Mouse (Mus musculus) right cerebral cortex, postnatal 14 days (tissue): ENCODE data around the gene Arglu1.
A peak's percentile ranks its signal among the peaks of the same experiment; 100 is the strongest.

Experiments used
- DNase-seq: peaks from one replicate; pipeline ENCODE4 v3.0.0; 2022

Arglu1 gene

DNA sequence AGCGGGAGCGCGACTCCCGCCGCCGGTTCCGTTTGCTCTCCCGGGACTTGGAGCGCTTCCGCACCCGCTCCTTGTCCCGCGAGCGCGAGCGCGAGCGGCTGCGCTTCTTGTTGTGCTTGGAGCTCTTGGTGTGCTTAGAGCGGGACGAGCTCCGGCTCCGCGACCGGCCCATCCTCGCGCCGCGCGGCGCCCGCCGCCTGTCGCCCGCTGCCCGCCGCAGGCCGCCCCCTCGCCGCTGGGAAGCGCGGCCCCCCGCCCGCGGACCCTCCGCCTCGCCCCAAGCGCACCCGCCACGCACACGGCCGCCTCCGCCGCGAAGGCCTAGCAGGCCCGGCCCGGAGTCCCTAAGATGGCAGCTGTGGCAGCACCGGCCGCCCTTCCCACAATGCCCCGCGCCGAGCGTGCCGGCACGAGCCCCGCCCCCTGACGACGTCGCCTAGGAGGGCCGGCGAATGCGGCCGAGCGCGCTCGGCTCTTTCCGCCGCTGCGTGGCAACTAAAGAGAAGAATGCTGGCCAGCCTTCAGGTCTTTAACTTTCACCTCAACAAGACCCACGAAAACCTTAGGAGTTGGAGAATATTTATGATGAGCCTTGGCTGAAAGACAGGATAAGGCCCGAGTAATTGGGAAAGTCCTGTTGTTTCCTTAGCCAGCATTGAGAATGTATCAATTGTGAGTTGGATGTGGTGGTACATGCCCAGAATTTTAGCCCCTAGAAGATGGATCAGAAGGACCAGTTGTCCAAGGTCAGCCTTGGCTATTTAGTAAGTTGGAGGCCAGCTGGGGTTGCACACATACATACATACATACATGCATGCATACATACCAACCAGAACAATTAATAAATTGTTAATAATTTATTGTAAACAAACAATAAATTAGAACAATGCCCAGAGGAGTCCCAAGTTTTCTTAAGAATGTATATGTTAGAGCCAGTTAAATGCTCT lies at the start of gene Arglu1:
Gene Arglu1, minus strand, starts transcription at position 376 of the 947 bp plus-strand sequence.
- peak; percentile 99 for DNase-seq

DNA sequence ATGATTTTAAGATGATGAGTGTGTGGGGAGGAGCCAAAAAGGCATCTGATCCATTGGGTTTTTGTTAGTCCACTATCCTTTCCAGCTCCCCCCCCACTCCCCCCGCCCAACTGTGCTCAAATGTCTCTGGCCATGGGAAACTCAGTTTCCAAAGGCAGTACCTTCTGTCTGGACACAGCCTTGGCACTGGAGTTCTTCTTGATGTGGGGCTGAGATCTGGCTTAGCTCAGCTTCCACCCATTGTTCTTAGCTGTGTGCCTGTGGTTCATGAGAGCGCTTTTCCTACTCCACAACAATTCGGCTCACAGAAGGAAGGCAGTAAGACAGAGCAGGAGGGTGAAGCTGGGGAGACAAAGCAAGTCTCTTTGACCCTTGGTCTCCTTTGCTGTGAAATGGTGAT lies 47.0 kb upstream of the Arglu1 start:
- DNase-seq = no peak

DNA sequence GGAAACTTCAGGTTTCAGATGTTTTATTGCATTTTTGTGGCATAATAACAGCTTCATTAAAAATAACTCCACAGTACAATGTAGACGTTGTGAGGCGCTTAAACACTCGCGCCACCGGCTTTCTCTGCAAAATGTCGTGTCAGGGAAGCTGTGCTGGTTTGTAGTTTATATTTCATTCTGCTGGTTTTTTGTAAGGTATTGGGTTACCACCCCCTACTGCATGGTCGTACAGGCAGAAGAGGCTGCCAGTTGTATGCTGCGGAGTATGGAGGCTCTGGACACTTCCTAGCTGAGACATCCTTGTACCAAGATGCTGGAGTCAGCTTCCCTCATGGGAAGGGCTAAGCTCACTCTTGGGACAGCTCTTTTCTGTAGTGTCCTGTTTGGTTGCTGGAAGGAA lies 46.5 kb upstream of the Arglu1 start:
- no peak for DNase-seq

DNA sequence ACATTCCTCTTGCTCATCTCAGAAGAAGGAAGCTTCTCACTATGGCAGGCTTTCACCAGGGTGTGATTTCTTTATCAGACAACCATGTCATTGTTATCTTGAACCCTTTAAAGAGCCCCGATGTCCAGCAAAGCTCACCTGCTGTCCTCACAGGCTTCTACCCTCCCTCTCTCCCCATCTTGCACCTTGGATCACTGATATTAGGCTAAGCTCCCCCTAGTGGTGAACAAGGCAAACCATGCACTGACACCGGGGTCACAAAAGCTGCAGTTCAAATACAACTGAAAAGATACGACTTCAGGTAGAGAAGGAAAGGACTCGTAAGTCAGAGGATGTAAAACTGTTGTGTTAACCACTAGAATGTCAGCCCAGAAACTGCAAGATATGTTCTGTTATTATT lies 43.5 kb upstream of the Arglu1 start:
- DNase-seq = no peak

DNA sequence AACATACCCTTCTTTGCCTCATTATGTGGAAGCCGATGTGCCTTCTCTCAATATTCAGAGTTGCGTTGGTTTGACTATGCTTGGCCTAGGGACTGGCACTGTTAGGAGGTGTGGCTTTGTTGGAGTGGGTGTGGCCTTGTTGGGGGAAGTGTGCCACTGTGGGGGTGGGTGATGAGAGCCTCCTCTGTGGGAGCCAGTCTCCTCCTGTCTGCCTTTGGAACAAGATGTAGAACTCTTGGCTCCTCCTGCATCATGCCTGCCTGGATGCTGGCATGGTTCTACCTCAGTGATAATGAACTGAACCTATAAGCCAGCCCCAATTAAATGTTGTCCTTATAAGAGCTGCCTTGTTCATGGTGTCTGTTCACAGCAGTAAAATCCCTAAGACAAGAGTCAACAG lies 38.3 kb upstream of the Arglu1 start:
- DNase-seq = no peak

DNA sequence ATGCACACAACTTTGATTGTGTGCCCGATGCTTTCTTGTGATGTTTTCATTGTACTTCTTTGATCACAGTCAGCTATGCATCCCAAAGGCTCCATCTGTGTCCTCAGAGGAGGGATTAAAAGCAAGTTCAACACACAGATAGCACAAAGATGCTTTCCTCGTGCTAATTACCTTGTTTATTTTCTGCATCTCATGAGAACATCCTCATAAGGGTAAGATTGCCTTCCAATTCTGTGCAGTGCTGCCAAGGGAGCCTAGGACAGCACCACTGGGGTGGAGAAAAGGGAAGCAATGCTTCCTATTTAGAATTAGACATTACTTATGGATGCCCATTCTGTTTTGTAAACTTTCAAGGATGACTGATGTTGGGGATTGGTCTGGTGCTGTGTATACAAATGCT lies 36.2 kb upstream of the Arglu1 start:
- DNase-seq = no peak

DNA sequence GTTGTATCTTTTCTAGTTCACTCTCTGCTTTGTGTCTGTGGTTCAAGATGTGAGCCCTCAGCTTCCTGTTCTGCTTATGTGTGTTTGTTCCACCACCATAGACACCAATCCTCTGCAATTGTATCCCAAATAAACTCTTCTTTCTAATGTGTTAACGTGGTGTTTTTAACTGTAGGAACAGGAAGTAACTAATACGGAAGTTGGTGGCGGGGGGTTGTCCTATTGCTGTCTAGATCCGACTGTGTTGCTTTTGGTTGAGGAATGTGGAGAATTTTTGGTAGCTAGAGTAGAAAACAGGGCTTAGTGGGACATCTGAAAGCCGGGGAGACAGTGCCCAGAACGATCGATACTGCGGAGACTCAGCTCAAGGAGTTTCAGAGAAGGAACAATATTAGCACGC lies 14.5 kb upstream of the Arglu1 start:
- no peak for DNase-seq

DNA sequence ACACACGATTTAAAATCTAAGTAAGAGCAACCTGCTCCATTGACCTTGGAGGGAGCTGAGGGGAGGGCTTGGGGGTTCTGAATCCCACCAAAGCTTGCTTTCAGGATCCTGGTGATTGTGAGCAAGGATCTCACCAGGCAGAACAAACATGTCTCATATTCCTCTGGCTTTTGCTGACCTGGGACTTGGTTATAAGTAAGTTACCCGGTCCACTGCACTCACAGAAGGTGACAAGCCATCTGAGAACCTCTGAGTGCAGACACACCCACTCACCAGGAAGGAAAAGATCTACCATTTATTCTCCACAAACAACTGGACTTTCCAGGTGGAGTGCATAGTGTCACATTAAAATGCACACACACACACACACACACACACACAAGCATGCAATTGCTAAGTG lies 13.3 kb upstream of the Arglu1 start:
- no peak for DNase-seq

DNA sequence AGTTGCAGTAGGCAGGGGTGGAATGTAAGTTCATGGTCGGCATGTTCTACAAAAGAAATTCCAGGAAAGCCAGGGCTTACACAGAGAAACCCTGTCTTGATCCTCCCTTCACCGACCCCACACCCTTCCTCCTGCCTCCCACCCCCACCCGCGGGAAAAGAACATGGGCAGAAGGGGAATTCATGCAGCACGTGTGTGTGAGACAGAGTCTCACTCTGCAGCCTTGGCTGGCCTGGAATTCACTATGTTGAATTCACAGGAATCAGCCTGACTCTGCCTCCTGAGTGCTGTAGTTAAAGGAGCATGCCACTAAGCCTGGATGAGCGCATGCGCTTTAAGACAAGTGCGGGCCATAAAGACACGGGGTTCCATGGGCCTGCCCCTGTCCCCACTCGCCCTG lies 10.5 kb upstream of the Arglu1 start:
- DNase-seq = no peak

DNA sequence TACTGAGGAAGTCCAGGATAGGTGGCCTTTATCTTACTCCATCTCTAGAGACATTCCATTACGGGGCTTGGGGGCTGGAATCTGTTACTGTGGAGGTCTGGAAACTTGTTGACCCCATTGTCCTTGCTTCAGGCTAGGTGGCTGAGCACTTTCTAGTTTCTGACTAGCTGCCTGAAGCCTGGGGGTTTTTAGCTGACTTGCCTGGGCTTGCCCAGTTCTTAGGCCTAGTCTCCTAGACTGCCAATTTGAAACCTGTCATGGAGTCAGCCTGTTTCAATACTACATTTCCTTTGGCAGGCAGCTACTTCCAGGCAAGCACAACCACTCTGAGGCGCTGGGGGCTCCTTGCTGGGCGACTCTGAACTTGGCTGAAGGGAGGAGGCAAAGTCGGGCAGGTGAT lies 9.9 kb upstream of the Arglu1 start:
- DNase-seq = no peak

DNA sequence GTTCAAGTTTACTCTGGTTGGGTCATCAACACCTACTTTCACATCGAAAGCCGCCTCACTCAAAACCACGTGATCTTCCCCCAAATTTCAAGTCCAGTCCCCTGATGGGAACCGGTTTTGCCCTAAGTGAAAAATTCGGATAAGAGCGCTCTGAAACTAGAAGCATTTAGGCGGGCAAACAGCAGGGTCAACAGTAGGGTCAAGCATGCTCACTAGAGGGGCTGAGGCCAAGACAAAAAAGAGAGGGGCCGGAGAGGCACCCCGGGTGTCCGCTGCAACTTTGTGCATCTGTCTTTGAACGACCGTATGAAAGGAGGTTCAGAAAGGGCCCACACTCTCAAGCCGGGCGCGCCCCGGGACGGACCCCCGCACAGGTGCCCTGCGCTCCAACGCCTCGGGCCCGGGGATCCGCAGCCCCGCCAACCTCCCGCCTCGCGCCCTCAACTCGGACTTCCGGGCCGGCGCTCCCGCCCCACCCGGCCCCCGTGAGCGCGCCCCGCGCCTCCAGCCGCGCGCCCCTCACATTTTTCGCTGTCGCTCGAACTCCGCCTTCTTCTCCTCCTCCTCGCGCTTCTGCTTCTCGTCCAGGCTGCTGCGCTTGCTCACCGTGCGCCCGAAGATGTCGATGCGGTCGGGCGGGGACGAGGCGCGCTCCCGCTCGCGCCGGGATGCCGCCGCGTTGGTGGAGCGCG lies 721 bp downstream of the Arglu1 start:
- peak; percentile 70 for DNase-seq

DNA sequence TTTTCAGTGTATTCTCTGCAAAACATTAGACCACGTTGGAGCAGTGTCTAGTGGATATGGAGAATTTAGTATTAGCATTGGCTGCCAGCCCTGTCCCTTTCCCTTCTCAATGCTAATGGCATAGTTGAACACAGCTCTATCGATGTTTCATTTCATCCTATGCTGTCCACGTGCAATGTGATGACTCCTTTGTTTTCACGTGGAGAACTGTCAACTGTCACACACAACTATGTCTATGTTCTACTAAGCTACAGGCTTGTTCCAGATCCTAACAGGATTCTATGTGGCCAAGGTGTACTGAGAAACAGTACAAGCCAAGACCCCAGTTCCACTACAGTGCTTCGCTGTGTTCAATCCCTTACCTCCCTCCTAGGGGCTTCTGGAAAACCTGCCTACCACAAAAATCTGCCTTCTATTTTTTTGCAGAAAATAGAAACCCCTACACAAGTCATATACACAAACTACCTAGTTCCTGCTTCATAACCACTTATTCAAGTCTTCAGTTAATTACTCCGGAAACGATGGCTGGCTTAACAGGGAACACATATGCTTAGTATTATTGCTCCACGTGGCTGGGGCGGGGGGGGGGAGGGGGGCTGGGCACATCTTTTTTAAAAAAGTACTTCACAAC lies 1.4 kb downstream of the Arglu1 start:
- DNase-seq = no peak

DNA sequence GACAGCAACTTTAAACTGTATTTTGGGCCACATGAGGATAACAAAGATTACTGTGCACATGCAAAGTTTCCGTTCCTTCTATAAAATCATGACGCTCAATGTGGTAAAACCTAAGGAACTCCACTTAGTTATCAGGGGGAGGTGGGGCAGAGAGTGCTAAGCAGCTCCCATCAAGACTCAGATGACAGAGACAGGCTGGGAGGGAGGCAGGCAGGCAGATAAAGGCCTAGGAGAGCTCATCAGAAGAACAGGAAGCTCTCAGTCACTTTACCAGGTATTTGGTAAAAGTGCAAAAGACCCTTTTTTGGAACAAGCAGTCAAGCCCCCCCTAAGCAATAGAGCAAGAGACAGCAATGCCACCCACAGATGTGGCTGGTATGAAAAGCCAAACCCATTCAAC lies 4.8 kb downstream of the Arglu1 start:
- DNase-seq = no peak

DNA sequence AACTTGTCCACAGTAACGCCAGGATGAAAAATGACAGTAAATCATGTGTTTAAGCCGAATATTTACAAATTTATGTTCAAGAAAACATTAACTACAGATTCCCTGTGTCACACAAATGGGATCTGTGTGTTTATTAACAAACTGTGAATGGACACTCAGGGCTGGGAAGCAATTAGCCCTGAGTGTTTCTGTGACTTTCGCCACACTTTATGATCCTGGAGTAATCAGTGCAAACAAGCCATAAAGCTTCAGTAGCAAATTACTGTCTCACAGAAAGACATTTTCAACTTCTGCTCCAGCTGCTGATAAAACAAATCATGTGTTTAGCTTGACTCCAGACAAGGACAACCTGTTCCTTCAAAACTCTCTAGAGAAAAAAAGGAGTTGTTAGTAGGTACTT lies 7.6 kb downstream of the Arglu1 start:
- DNase-seq = no peak

DNA sequence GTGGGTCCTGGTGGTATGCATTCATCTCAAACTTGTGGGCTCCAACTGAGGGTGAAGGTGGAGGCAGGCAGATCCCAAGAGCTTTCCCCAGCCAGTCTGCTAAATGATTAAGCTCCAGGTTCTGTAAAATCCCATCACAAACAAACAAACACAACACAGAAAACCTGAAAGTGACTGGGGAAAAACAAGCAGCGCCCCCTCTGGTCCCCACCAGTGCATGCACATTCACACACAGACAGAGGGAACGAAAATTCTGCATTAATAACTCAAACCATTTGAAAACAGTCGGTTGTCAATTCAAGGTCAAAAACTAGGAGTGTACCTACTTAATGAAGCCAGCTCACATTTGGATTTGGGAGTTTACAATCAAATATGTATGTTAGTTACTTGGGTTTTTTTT lies 12.1 kb downstream of the Arglu1 start:
- no peak for DNase-seq

DNA sequence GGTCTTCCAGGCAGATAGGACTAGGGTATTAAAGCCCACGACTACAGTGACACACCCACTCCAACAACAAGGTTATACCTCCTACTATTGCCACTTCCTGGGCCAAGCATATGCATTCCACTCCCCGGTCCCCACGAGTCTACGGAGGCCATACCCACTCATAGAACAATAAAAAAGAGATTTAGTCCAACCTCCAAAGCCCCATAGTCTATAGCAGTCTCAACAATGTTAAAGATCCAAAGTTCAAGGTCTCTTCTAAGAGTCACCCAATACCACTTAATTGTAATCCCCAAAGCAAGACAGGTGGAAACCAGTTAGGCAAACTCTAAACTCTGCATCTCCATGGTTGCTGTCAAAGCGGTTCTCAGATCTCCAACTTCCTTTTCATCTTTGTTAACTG lies 15.5 kb downstream of the Arglu1 start:
- DNase-seq = no peak

DNA sequence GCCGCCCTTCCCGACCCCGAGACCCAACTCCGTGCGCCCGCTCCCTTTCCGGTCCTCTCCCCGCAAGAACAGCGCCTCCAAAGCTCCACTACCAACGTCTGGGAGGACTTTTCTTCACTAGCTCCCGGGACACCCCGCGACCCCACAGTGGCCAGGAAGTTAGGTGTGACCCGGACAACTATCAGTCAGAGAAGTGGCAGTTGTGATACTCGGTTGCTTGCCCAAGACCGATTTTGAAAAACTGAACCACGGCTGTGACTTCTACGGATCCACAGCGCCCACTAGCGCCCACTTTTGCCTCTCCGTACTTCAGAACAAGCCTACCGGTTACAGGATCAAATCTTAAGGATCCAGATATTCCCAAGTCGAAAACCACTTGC lies 28.6 kb downstream of the Arglu1 start:
- peak; percentile 94 for DNase-seq

DNA sequence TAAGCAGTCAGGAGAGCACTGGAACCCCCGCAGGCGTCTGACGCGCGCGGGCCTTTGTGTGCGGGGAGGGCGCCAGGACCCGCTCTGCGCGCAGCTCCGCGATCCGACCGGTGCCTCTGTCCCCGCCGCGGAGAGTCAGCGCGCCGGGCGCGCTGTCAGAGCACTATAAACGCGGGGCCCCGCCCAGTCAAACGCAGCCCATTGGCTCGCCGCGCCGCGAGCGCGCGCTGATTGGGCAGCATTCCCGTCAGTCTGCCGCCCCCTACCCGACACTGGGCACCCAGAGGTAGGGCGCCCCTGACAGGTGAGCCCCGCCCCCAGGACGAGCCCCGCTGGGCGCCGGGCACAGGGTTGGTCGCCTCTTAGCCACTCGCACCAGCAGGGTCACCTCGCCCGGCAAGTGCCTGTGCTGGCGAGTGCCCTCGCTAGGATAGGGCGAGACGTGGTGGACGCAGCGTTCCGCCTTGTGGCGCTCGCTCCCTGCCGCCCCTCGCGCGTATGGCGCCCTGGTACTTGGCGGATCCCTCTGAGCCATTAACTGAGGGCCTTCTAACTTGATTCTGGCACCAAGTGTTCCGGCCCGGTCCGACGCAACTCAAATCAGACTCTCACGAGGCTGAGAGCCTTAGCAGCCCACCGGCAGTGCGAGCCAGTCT lies 29.1 kb downstream of the Arglu1 start, which contains the start of gene Efnb2:
Gene Efnb2, minus strand, starts transcription at position 140 of the 656 bp plus-strand sequence.
- peak; percentile 97 for DNase-seq

DNA sequence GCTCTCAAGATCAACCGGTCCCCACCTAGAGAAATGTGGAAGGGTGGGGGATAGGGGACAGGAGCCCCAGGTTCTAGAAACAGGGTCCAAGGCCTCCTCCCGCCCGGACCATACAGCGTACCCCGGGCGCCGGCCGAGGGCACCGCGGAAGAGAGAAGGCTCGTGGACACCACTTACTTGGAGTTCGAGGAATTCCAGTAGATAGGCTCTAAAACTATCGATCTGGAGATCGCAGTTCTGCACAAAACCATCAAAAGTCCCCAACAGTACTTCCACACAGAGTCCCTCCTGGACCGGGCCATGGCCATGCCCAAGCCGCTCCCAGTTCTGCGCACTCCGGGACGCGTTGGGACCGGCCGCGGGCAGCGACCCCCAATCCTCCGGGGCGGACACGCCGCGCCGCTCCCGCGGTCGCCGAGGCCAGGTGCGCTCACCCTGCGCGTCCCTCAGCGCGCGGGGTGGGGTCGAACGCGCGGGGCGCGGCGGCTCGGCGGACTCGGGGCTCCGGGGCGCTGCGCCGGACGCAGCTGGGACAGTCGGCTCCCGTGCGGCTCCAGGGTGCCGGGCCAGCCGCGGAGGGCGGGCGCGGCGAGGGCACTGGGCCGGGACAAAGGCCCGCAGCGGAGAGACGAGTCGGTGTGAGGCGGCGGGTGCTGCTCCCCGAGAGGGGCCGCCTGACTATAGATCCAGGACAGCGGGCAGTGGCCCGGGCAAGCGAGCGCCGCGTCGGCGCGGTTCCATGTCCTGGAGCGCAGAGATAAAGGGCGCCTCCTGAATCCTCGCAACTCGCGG lies 29.8 kb downstream of the Arglu1 start:
- no peak for DNase-seq

DNA sequence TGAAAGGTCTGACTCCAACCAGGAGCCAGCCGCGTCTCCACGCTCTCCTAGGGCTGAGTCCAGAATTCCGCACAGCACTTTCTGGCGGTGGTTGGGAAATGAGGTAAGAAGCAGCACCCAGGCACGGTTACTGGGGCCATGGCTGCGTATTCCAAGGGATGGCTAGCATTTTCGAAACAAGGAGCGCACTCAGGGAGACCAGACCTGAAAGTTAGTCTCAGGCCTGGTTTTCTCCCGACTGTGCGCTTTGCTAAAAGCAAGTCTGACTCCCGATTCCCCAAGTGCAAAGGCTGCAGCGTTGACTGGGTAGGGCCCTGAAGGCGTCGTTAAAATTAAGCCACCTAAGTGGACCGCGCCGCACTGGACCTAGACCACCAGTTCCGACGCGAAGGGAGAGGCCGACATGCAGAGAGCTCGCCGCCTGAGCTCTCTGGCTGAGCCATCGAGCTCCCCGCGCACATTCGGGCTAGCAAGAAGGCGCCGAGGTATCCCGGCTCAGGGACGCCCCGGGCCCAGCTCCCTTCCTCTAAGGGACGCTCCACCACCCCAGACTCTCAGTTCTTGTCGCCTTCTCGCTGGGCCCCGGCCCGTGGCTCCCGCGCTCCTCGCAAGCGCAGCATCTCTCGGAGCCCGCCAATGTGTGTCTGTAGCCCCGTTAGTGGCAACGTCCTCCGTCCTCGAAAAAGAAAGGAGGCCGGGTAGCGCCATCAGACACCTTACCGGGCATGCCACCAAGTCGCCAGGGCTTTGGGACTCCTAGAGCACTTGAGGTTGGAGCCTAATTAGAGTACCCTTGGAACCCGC lies 30.6 kb downstream of the Arglu1 start:
- DNase-seq = peak; percentile 35

DNA sequence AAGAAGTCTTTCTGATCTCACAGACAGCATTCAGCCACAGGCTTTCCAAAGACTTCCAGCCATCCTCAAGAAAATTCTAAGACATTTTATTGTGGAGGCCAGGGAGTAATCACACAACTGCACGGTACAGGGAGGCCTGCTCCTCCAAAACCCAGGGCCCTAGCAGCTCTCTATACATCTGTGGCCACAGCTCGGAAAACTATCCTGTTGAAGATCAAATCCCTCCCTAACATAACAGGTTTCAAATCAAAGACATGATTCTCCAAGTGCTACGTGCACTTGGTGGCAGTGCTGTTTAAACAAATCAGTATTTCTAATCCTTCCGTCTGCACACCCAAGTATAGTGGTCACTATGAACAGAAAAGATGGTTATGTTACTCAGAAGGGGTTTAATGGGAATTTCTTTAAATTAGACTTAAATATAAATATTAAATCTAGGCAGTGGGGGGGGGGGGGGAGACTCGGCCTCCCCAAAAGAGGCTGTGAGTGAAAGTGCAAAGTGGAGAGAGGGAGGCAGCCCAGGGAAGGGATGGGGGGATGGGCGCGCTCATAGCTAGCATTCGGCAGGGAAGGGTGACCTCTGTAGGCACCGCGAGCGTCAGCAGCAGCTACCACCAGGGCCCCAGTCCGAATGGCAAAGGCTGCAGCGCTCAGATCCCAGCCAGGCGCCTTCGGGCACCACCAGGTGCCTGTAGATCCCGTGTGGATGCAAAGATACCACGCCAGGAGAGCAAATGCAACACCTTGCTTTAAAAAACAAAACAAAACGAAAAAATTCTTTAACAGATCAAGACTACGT lies 31.7 kb downstream of the Arglu1 start:
- DNase-seq = peak; percentile 93
